Mouse (Mus musculus): ENCODE data around the gene Gm49394.
A peak's percentile ranks its signal among the peaks of the same experiment; 100 is the strongest.

The Gm49394 gene

GRCm38 (mm10) chr7:142659181-142659681 is 10.5 kb downstream of the Gm49394 start:
- DNase-seq (ENCODE audit: low read depth, low spot score), result no peak

GRCm38 (mm10) chr7:142658681-142659180 is 11.0 kb downstream of the Gm49394 start:
- DNase-seq (ENCODE audit: low read depth, low spot score), result no peak

GRCm38 (mm10) chr7:142657821-142658614 is 11.7 kb downstream of the Gm49394 start:
- no peak for DNase-seq (ENCODE audit: low read depth, low spot score)

GRCm38 (mm10) chr7:142657341-142657791 is 12.4 kb downstream of the Gm49394 start:
- no peak for DNase-seq (ENCODE audit: low read depth, low spot score)

GRCm38 (mm10) chr7:142656055-142656454 is 13.7 kb downstream of the Gm49394 start:
- no peak for DNase-seq (ENCODE audit: low read depth, low spot score)

GRCm38 (mm10) chr7:142655633-142656032 is 14.1 kb downstream of the Gm49394 start:
- DNase-seq (ENCODE audit: low read depth, low spot score), result no peak

- DNase-seq (ENCODE audit: low read depth, low spot score), result no peak
Observed at GRCm38 (mm10) chr7:142653726-142654125, 16.0 kb downstream of the Gm49394 start.

GRCm38 (mm10) chr7:142646676-142647075 is 23.1 kb downstream of the Gm49394 start:
- no peak for DNase-seq (ENCODE audit: low read depth, low spot score)

GRCm38 (mm10) chr7:142645045-142645444 is 24.7 kb downstream of the Gm49394 start:
- no peak for DNase-seq (ENCODE audit: low read depth, low spot score)

GRCm38 (mm10) chr7:142636178-142636577 is 33.6 kb downstream of the Gm49394 start:
- no peak for DNase-seq (ENCODE audit: low read depth, low spot score)

- no peak for DNase-seq (ENCODE audit: low read depth, low spot score)
Observed at GRCm38 (mm10) chr7:142630691-142631090, 39.1 kb downstream of the Gm49394 start.

GRCm38 (mm10) chr7:142629806-142630205 is 39.9 kb downstream of the Gm49394 start:
- no peak for DNase-seq (ENCODE audit: low read depth, low spot score)

- DNase-seq (ENCODE audit: low read depth, low spot score), result no peak
Observed at GRCm38 (mm10) chr7:142622180-142622579, 47.6 kb downstream of the Gm49394 start.

GRCm38 (mm10) chr7:142613077-142613476 is 56.7 kb downstream of the Gm49394 start:
- no peak for DNase-seq (ENCODE audit: low read depth, low spot score)

- peak; percentile 35 for DNase-seq (ENCODE audit: low read depth, low spot score)
Observed at GRCm38 (mm10) chr7:142610627-142611406, 58.9 kb downstream of the Gm49394 start.

- no peak for DNase-seq (ENCODE audit: low read depth, low spot score)
Observed at GRCm38 (mm10) chr7:142600921-142601320, 68.8 kb downstream of the Gm49394 start.

Measured in retina, postnatal 7 days (tissue).